Mouse (Mus musculus): Measurements from ENCODE around the gene Lor.
A peak's percentile ranks its signal among the peaks of the same experiment; 100 is the strongest.

Lor gene

DNA sequence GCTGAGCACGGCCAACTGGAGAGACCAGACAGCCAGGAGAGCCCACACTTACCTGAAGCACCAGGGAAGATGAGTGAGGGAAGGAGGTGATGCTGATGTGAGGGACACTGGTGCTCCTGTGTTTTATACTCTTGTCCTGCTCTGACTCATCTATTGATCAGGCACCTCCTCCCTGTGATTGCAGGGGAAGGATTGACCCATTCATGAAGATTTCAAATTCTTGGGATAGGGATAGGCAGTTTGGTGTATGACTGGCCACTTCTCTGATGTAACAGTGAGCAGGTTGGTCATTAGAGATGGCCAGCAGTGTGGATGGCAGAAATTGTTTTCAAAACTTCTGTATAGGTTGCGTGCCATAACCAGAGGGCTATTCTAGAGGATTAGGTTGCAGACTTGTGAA, at the start of gene Lor:
Lor (minus strand) TSS at position 101 of the 400 bp plus-strand sequence.
- no peak for DNase-seq (ENCODE audit: low spot score in 2 of 2)

- no peak for DNase-seq (ENCODE audit: low spot score in 2 of 2)
These were observed 40.9 kb upstream of the Lor start, which contains the start of gene Prr9 for GRCm38 (mm10) chr3:92123847-92124246. Prr9 (minus strand) TSS chr3:92123947.

DNA sequence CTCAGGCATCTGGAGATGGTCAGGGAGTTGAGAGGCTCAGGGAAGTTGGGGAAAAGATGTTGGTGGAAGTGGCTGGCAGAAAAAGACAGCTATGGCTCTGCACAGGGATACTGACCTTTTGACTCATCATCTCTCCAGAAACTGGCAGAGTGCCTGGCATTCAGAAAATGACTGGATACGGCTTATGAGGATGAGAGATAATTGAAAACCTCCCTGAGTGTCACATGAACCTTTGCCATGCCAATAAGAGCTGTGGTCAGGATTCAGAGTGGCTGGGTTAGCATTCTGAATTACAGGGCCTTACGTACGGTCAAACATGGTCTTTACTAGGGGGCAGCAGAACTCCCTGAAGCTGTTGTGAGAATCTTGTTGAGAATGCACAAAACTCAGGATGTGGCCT, 38.0 kb upstream of the Lor start:
- DNase-seq (ENCODE audit: low spot score in 2 of 2), result no peak

- DNase-seq (ENCODE audit: low spot score in 2 of 2), result no peak
These were observed 35.0 kb upstream of the Lor start for GRCm38 (mm10) chr3:92117930-92118329.

DNA sequence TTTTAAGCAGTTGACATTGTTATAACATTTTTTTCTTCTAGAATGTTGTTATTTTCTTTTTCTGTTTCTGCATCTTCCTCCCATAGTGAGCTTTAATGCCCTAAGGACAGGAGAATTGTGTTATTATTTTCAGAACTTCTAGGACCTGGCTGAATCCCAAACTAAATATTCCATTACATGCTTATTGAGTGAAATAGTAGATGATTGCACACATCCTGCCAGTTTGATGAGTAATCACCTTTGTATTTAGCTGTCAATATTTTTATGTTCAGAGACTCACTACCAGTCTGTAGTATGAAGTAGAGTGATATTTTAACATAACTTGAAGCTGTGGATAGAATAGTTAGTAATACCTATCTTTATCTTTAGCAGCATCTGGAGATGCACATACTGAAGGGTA, 28.6 kb upstream of the Lor start:
- DNase-seq (ENCODE audit: low spot score in 2 of 2), result no peak

- no peak for DNase-seq (ENCODE audit: low spot score in 2 of 2)
These were observed 27.8 kb upstream of the Lor start for GRCm38 (mm10) chr3:92110790-92111189.

- no peak for DNase-seq (ENCODE audit: low spot score in 2 of 2)
These were observed 23.6 kb upstream of the Lor start for GRCm38 (mm10) chr3:92106582-92106981.

DNA sequence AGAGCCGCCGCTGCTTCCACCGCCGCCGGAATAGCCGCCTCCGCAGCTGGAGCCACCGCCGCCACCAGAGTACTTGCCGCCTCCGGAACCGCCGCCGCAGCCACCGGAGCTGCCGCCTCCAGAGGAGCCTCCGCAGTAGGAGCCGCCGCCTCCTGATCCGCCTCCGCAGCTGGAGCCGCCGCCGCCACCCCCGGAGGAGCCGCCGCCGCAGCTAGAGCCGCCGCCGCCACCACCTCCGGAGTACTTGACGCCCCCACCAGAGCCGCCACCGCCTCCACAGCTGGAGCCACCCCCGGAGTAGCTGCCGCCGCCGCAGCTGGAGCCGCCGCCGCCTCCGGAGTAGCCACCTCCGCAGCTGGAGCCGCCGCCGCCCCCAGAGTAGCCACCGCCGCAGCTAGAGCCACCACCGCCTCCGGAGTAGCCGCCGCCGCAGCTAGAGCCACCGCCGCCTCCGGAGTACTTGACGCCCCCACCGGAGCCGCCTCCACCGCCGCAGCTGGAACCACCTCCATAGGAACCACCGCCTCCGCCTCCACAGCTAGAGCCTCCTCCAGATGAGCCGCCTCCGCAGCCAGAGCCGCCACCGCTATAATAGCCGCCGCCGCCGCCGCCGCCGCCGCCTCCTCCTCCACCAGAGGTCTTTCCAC, 1.5 kb downstream of the Lor start:
- peak; percentile 3 to 16 for DNase-seq (ENCODE audit: low spot score in 2 of 2)

DNA sequence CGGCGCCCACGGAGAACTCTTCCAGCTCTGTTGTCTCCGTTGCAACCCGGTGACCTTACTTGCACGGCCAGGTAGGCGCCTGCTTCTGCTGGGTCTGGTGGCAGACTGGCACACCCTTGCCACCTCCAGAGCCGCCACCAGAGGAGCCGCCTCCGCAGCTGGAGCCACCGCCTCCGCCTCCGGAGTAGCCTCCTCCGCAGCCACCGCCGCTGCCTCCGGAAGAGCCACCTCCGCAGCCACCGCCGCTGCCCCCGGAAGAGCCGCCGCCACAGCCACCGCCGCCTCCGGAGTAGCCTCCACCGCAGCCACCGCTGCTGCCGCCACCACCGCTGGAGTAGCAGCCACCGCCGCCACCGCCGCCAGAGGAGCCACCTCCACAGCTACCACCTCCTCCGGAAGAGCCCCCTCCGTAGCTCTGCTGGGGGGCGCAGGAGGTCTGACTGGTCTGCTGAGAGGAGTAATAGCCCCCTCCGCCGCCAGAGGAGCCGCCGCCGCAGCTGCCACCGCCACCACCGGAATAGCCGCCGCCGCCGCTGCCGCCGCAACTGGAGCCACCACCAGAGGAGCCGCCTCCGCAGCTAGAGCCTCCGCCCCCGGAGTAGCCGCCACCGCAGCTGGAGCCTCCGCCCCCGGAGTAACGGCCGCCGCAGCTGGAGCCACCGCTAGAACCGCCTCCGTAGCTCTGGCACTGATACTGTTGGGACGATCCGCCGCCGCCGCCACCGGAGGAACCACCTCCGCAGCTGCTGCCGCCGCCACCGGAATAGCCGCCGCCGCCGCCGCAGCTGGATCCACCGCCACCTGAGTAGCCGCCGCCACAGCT, 2.3 kb downstream of the Lor start:
- DNase-seq (ENCODE audit: low spot score in 2 of 2), result peak; percentile 9 to 39

GRCm38 (mm10) chr3:92050382-92051054, 32.4 kb downstream of the Lor start:
- no peak for DNase-seq (ENCODE audit: low spot score in 2 of 2)

GRCm38 (mm10) chr3:92033892-92034291, 49.0 kb downstream of the Lor start:
- DNase-seq (ENCODE audit: low spot score in 2 of 2), result no peak

DNA sequence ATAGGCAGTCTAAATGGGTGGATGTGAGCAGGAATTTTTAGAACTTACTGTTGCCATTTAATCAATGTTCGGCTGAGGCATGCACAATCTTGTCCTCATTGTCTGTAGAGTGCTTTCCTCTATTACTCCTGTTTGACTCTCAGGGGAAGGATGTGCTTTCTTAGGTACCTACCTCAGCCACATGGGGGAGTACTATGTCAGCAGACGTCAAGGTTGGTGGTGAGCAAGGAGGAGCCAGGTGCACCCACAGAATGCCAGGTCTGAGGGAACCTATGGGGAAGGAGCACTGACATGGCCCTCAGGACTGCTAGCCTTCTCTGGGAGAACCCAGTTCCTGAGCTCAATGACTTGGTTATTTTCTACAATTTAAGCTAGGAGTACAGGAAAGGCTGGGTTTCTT, 49.7 kb downstream of the Lor start:
- no peak for DNase-seq (ENCODE audit: low spot score in 2 of 2)
